In genomic region chr15:78876258-78876696, GRCm38 (mm10) we compare ENCODE assay signal across 8 mouse cellular contexts. TPM values are rescaled to one million over a fixed set of nuclear protein-coding genes. Genes with fewer than 3 reads are reported as not detected.
DNase-seq lines count a peak whose midpoint lies in the region; ATAC-seq and TF ChIP-seq lines count a peak whose summit lies in the region.

No protein-coding gene starts in this region.

- H3K9ac ChIP-seq in heart, embryonic 11.5 days (ENCODE audit: low read depth, low read length) = peak overlapping the region; percentile 83
- H3K9ac ChIP-seq in kidney, embryonic 16.5 days (replicated peaks; ENCODE audit: low read length) = peak overlapping the region; percentile 89
- H3K9ac ChIP-seq in midbrain, postnatal 0 days (replicated peaks; ENCODE audit: low read length, poor library complexity, severe bottlenecking) = peak overlapping the region; percentile 91

- peak; percentile 69 to 70 for DNase-seq in B cell, adult 2 months
- DNase-seq in brain, embryonic 14.5 days (ENCODE audit: low read depth) = peak; percentile 92
- peak; percentile 77 for DNase-seq in liver
- peak; percentile 93 for DNase-seq in midbrain, postnatal 0 days (ENCODE audit: low spot score)
- peak; percentile 79 to 88 for DNase-seq in spleen, postnatal 4 days (ENCODE audit: low spot score in 2 of 2)

- WGBS in heart, embryonic 11.5 days (ENCODE audit: insufficient replicate concordance) = under 1% methylated on average over 17 of the region's 17 CpGs
- WGBS in kidney, embryonic 16.5 days = 4% methylated on average over 17 of the region's 17 CpGs
- WGBS in midbrain, postnatal 0 days = 4% methylated on average over 17 of the region's 17 CpGs

- TF ChIP-seq CTCF in brain, embryonic 14.5 days (IDR thresholded peaks at IDR 0.05; ENCODE audit: borderline replicate concordance, extremely low read depth, insufficient read depth, insufficient read length) = peak; percentile 88
- TF ChIP-seq CTCF in midbrain, postnatal 0 days (IDR thresholded peaks at IDR 0.05) = peak; percentile 84

- no peaks in the 10 kb centered on the region for H3K9me3 ChIP-seq in erythroblast, embryonic 14.5 days (ENCODE audit: control insufficient read depth, low read length)
- H3K9me3 ChIP-seq in heart, embryonic 11.5 days (replicated peaks; ENCODE audit: control insufficient read depth, low read length) = no peaks in the 10 kb centered on the region
- H3K9me3 ChIP-seq in kidney, embryonic 16.5 days (ENCODE audit: low read length) = no peaks in the 10 kb centered on the region
- H3K9me3 ChIP-seq in midbrain, postnatal 0 days (ENCODE audit: low read length) = no peaks in the 10 kb centered on the region

- ATAC-seq in heart, embryonic 11.5 days (replicated peaks; ENCODE audit: insufficient number of reproducible peaks, low FRiP score, low TSS enrichment) = no peak
- peak; percentile 28 for ATAC-seq in kidney, embryonic 16.5 days (ENCODE audit: low FRiP score, low TSS enrichment)
- peak; percentile 50 for ATAC-seq in midbrain, postnatal 0 days (ENCODE audit: low FRiP score)

- TF ChIP-seq POLR2A in brain, embryonic 14.5 days (IDR thresholded peaks at IDR 0.05; ENCODE audit: borderline replicate concordance, extremely low read depth, insufficient read depth, insufficient read length, poor library complexity, severe bottlenecking) = peak; percentile 27; the same call in 1 of the 2 replicates

- H3K4me3 ChIP-seq in erythroblast, embryonic 14.5 days (replicated peaks) = peak overlapping the region; percentile 77
- H3K4me3 ChIP-seq in heart, embryonic 11.5 days (ENCODE audit: low read depth, low read length) = peak overlapping the region; percentile 85
- peak overlapping the region; percentile 77 for H3K4me3 ChIP-seq in kidney, embryonic 16.5 days (ENCODE audit: low read length)
- peak overlapping the region; percentile 64 for H3K4me3 ChIP-seq in midbrain, postnatal 0 days (ENCODE audit: low read depth, low read length)

- peak overlapping the region; percentile 95 for H3K4me2 ChIP-seq in heart, embryonic 11.5 days
- H3K4me2 ChIP-seq in kidney, embryonic 16.5 days (replicated peaks; ENCODE audit: low read depth, low read length) = peak overlapping the region; percentile 72
- H3K4me2 ChIP-seq in midbrain, postnatal 0 days (ENCODE audit: low read depth, low read length, poor library complexity, severe bottlenecking) = peak overlapping the region; percentile 84

- H3K27ac ChIP-seq in heart, embryonic 11.5 days (ENCODE audit: low read depth, low read length) = peak overlapping the region; percentile 97
- peak overlapping the region; percentile 100 for H3K27ac ChIP-seq in kidney, embryonic 16.5 days (ENCODE audit: low read length)
- peak overlapping the region; percentile 99 for H3K27ac ChIP-seq in midbrain, postnatal 0 days (ENCODE audit: low read depth, low read length)

- peaks cover 18% of the 10 kb centered on the region for H3K36me3 ChIP-seq in erythroblast, embryonic 14.5 days (ENCODE audit: control insufficient read depth)
- H3K36me3 ChIP-seq in heart, embryonic 11.5 days (ENCODE audit: control insufficient read depth, insufficient read depth, low read length) = peaks cover 3% of the 10 kb centered on the region; the same call in 1 of the 2 replicates
- peaks cover 8% of the 10 kb centered on the region for H3K36me3 ChIP-seq in kidney, embryonic 16.5 days (ENCODE audit: insufficient read depth, low read length)
- H3K36me3 ChIP-seq in midbrain, postnatal 0 days (ENCODE audit: insufficient read depth, low read length) = peaks cover 13% of the 10 kb centered on the region; the same call in 1 of the 2 replicates

- peaks cover 49% of the 10 kb centered on the region for H3K4me1 ChIP-seq in erythroblast, embryonic 14.5 days (ENCODE audit: control insufficient read depth)
- H3K4me1 ChIP-seq in heart, embryonic 11.5 days (ENCODE audit: control insufficient read depth, insufficient read depth, low read length) = peaks cover 21% of the 10 kb centered on the region
- peaks cover 37% of the 10 kb centered on the region for H3K4me1 ChIP-seq in kidney, embryonic 16.5 days (ENCODE audit: insufficient read depth, low read length)
- H3K4me1 ChIP-seq in midbrain, postnatal 0 days (ENCODE audit: insufficient read depth, low read length) = peaks cover 11% of the 10 kb centered on the region

- no peaks in the 10 kb centered on the region for H3K27me3 ChIP-seq in erythroblast, embryonic 14.5 days (ENCODE audit: control insufficient read depth)
- no peaks in the 10 kb centered on the region for H3K27me3 ChIP-seq in heart, embryonic 11.5 days (ENCODE audit: control insufficient read depth, insufficient read depth, low read length)
- no peaks in the 10 kb centered on the region for H3K27me3 ChIP-seq in kidney, embryonic 16.5 days (ENCODE audit: insufficient read depth, low read length)
- no peaks in the 10 kb centered on the region for H3K27me3 ChIP-seq in midbrain, postnatal 0 days (ENCODE audit: insufficient read depth, low read length)

RNA-seq across cellular contexts. Expression of gene Gga1, which starts 0.7 kb away (rescaled TPM):
- 76.1 and 79.1 TPM in 2 replicates for polyA plus RNA-seq in brain, embryonic 14.5 days (2012; rRNA removed)
- polyA plus RNA-seq in erythroblast, embryonic 14.5 days (2012) = 13.3 and 13.7 TPM in 2 replicates
- 29.3 and 31.7 TPM in 2 replicates for polyA plus RNA-seq in heart, embryonic 11.5 days (2014; fragmentation: Nextera tagmentation; extraction: Ambion mirVana)
- 54.7 and 61.9 TPM in 2 replicates for polyA plus RNA-seq in kidney, embryonic 16.5 days (2015; fragmentation: Nextera tagmentation; extraction: Ambion mirVana)
- total RNA-seq in midbrain, postnatal 0 days (2014; rRNA removed) = 37.0 and 42.8 TPM in 2 replicates
- polyA plus RNA-seq in midbrain, postnatal 0 days (2015; fragmentation: Nextera tagmentation; extraction: Ambion mirVana) = 42.4 and 43.4 TPM in 2 replicates

RNA-seq across cellular contexts. Expression of gene Lgals2, which starts 20.9 kb away (rescaled TPM):
- polyA plus RNA-seq in brain, embryonic 14.5 days (2012; rRNA removed) = 0.16 and 0.19 TPM in 2 replicates
- polyA plus RNA-seq in erythroblast, embryonic 14.5 days (2012) = not detected in 2 replicates
- 0.49 TPM in 1 of 2 replicates, not detected in the other for polyA plus RNA-seq in heart, embryonic 11.5 days (2014; fragmentation: Nextera tagmentation; extraction: Ambion mirVana)
- 0.54 and 0.77 TPM in 2 replicates for polyA plus RNA-seq in kidney, embryonic 16.5 days (2015; fragmentation: Nextera tagmentation; extraction: Ambion mirVana)
- total RNA-seq in midbrain, postnatal 0 days (2014; rRNA removed) = not detected in 2 replicates
- polyA plus RNA-seq in midbrain, postnatal 0 days (2015; fragmentation: Nextera tagmentation; extraction: Ambion mirVana) = not detected in 2 replicates

RNA-seq across cellular contexts. Expression of gene Gm49510, which starts 23.2 kb away (rescaled TPM):
- not detected in 2 replicates for polyA plus RNA-seq in brain, embryonic 14.5 days (2012; rRNA removed)
- 0.04 TPM in 1 of 2 replicates, not detected in the other for polyA plus RNA-seq in erythroblast, embryonic 14.5 days (2012)
- 0.23 and 0.47 TPM in 2 replicates for polyA plus RNA-seq in heart, embryonic 11.5 days (2014; fragmentation: Nextera tagmentation; extraction: Ambion mirVana)
- 0.37 and 0.70 TPM in 2 replicates for polyA plus RNA-seq in kidney, embryonic 16.5 days (2015; fragmentation: Nextera tagmentation; extraction: Ambion mirVana)
- 1.7 TPM in 1 of 2 replicates, not detected in the other for total RNA-seq in midbrain, postnatal 0 days (2014; rRNA removed)
- 0.17 TPM in 1 of 2 replicates, not detected in the other for polyA plus RNA-seq in midbrain, postnatal 0 days (2015; fragmentation: Nextera tagmentation; extraction: Ambion mirVana)

RNA-seq across cellular contexts. Expression of gene Sh3bp1, which starts 23.3 kb away (rescaled TPM):
- polyA plus RNA-seq in brain, embryonic 14.5 days (2012; rRNA removed) = 13.6 and 14.3 TPM in 2 replicates
- polyA plus RNA-seq in erythroblast, embryonic 14.5 days (2012) = 13.6 and 16.2 TPM in 2 replicates
- polyA plus RNA-seq in heart, embryonic 11.5 days (2014; fragmentation: Nextera tagmentation; extraction: Ambion mirVana) = 25.0 and 29.3 TPM in 2 replicates
- 33.1 and 41.0 TPM in 2 replicates for polyA plus RNA-seq in kidney, embryonic 16.5 days (2015; fragmentation: Nextera tagmentation; extraction: Ambion mirVana)
- total RNA-seq in midbrain, postnatal 0 days (2014; rRNA removed) = 4.2 and 4.5 TPM in 2 replicates
- polyA plus RNA-seq in midbrain, postnatal 0 days (2015; fragmentation: Nextera tagmentation; extraction: Ambion mirVana) = 4.0 and 4.7 TPM in 2 replicates

RNA-seq across cellular contexts. Expression of gene Cdc42ep1, which starts 33.9 kb away (rescaled TPM):
- 9.3 and 13.5 TPM in 2 replicates for polyA plus RNA-seq in brain, embryonic 14.5 days (2012; rRNA removed)
- polyA plus RNA-seq in erythroblast, embryonic 14.5 days (2012) = 0.04 and 0.05 TPM in 2 replicates
- polyA plus RNA-seq in heart, embryonic 11.5 days (2014; fragmentation: Nextera tagmentation; extraction: Ambion mirVana) = 24.1 and 29.7 TPM in 2 replicates
- 58.5 and 59.7 TPM in 2 replicates for polyA plus RNA-seq in kidney, embryonic 16.5 days (2015; fragmentation: Nextera tagmentation; extraction: Ambion mirVana)
- total RNA-seq in midbrain, postnatal 0 days (2014; rRNA removed) = 14.1 and 14.9 TPM in 2 replicates
- 14.8 and 14.9 TPM in 2 replicates for polyA plus RNA-seq in midbrain, postnatal 0 days (2015; fragmentation: Nextera tagmentation; extraction: Ambion mirVana)
